Mouse (Mus musculus): ENCODE measurements around the gene St6gal1. TPM values are rescaled to one million over a fixed set of nuclear protein-coding genes. Genes with fewer than 3 reads are reported as not detected.

Gene St6gal1
- polyA plus RNA-seq, 1 experiment, result 8.6 TPM

GRCm38 (mm10) chr16:23379536-23380230, 155.1 kb downstream of the St6gal1 start:
- Histone ChIP-seq H3K4me3 (ENCODE audit: insufficient read depth, low read depth, low read length) (no peak overlapping the region), H3K4me1 (ENCODE audit: control insufficient read depth, insufficient read depth, insufficient read length, low read length) (no peaks in the 10 kb centered on the region), H3K27ac (replicated peaks; ENCODE audit: low read depth, low read length) (no peak overlapping the region)

DNA sequence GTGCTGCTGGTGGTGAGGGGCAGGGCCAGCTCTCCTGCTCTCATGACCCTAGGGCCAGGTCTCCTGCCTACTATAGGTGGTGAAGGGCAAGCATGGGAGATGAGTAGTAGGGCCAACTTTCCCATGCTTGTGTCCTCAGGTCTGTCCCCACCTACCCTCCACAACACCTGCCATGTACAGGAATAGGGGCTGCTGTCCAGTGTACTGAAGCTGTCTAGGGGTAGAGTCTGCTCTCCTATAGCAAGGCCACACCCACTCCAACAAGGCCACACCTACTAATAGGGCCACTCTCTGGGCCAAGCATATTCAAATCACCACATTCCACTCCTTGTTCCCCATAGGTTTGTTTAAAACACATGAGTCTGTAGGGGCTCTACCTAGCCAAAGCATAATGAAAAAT, 159.8 kb downstream of the St6gal1 start:
- H3K4me1 ChIP-seq (ENCODE audit: control insufficient read depth, insufficient read depth, insufficient read length, low read length), result no peaks in the 10 kb centered on the region
- H3K4me3 ChIP-seq (ENCODE audit: insufficient read depth, low read depth, low read length), result no peak overlapping the region
- H3K27ac ChIP-seq (replicated peaks; ENCODE audit: low read depth, low read length), result no peak overlapping the region

- Histone ChIP-seq H3K27ac (replicated peaks; ENCODE audit: low read depth, low read length) (no peak overlapping the region), H3K4me1 (ENCODE audit: control insufficient read depth, insufficient read depth, insufficient read length, low read length) (no peaks in the 10 kb centered on the region), H3K4me3 (ENCODE audit: insufficient read depth, low read depth, low read length) (no peak overlapping the region)
Measured at GRCm38 (mm10) chr16:23397931-23398330, 173.4 kb downstream of the St6gal1 start.

DNA sequence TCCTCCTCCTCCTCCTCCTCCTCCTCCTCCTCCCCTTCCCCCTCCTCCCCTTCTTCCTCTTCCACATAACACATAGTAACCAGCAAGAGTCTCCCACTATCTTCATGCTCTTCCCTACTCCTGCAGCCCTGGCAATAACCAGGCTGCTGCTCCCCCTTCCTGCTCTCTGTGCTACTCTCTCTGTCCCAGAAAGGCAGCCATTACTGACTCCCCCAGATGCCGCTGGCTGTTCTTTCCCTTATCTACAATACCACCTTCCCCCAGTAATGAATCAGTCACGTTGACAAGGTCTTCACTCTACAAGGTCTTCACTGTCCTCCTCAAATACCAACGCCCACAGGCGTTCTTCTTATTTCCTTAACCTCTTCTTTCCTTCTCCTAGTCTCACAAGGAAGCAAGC, 176.9 kb downstream of the St6gal1 start:
- Histone ChIP-seq H3K4me1 (ENCODE audit: control insufficient read depth, insufficient read depth, insufficient read length, low read length) (no peaks in the 10 kb centered on the region), H3K27ac (replicated peaks; ENCODE audit: low read depth, low read length) (no peak overlapping the region), H3K4me3 (ENCODE audit: insufficient read depth, low read depth, low read length) (no peak overlapping the region)

DNA sequence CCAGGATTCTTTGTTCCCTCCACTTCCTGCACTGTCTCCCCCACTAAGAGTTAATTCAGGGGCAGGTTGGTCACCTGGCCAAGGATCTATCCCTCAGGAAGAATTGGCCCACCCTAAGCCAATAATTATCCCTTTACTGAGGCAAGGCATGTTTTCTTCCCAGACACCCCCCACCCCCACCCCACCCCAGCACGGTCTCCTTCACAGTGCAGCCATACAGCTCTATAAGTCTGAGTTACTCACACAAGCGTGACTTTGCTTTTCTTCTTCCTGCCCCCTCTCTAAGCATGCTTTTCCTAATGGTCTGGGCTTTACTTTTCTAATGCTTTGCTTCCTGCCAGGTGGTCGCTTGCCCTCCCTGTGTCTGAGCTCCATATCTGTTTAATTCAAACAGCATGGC, 177.4 kb downstream of the St6gal1 start:
- Histone ChIP-seq H3K4me3 (ENCODE audit: insufficient read depth, low read depth, low read length) (no peak overlapping the region), H3K27ac (replicated peaks; ENCODE audit: low read depth, low read length) (no peak overlapping the region), H3K4me1 (ENCODE audit: control insufficient read depth, insufficient read depth, insufficient read length, low read length) (no peaks in the 10 kb centered on the region)

GRCm38 (mm10) chr16:23403008-23403755, 178.6 kb downstream of the St6gal1 start:
- Histone ChIP-seq H3K4me3 (ENCODE audit: insufficient read depth, low read depth, low read length) (no peak overlapping the region), H3K4me1 (ENCODE audit: control insufficient read depth, insufficient read depth, insufficient read length, low read length) (no peaks in the 10 kb centered on the region), H3K27ac (replicated peaks; ENCODE audit: low read depth, low read length) (no peak overlapping the region)

Other genes with a start within 250 kb of the St6gal1 start
- 169 and 284 TPM in 2 replicates for gene Kng2, start 195.3 kb upstream of the St6gal1 start, polyA plus RNA-seq (2012; ENCODE audit: insufficient read depth, insufficient read length, missing spikeins)
- gene Kng1, start 166.9 kb upstream of the St6gal1 start, polyA plus RNA-seq (2012; ENCODE audit: insufficient read depth, insufficient read length, missing spikeins), result 0.88 and 1.6 TPM in 2 replicates
- gene Eif4a2, start 117.3 kb upstream of the St6gal1 start, polyA plus RNA-seq (2012; ENCODE audit: insufficient read depth, insufficient read length, missing spikeins), result 287 and 288 TPM in 2 replicates
- gene Rfc4, start 97.0 kb upstream of the St6gal1 start, polyA plus RNA-seq (2012; ENCODE audit: insufficient read depth, insufficient read length, missing spikeins), result 13.8 and 15.6 TPM in 2 replicates
- 1,590 and 1,771 TPM in 2 replicates for gene Adipoq, start 78.2 kb upstream of the St6gal1 start, polyA plus RNA-seq (2012; ENCODE audit: insufficient read depth, insufficient read length, missing spikeins)
- gene Rtp1, start 204.4 kb downstream of the St6gal1 start, polyA plus RNA-seq (2012; ENCODE audit: insufficient read depth, insufficient read length, missing spikeins), result not detected in 2 replicates